Mouse (Mus musculus): ENCODE results near the gene Top3b. TPM values are rescaled to one million over a fixed set of nuclear protein-coding genes. Genes with fewer than 3 reads are reported as not detected.
"Not testable (repeated sequence)": the region's sequence is repeated elsewhere in the genome, so short reads cannot be mapped to it uniquely, and the experiment has no call there.

Gene Top3b
- 53.5 and 54.9 TPM in 2 replicates for polyA plus RNA-seq (2015; fragmentation: Nextera tagmentation; extraction: Ambion mirVana)

- H3K9ac ChIP-seq, result peak within 1 kb of the TSS; percentile 80
- H3K9me3 ChIP-seq, result no peaks in the 10 kb centered on the region
- peak within 1 kb of the TSS; percentile 96 for H3K27ac ChIP-seq
- H3K4me2 ChIP-seq, result peak within 1 kb of the TSS; percentile 64
- peak; percentile 97 for ATAC-seq (ENCODE audit: insufficient read depth, low FRiP score, low read depth)
- H3K4me1 ChIP-seq, result 0 out of 2 replicates have a peak, but pooled peaks cover 3% of the 10 kb centered on the region
- no peaks in the 10 kb centered on the region for H3K27me3 ChIP-seq (replicated peaks)
- WGBS, result under 1% methylated on average over 49 of the region's 49 CpGs
- H3K36me3 ChIP-seq, result peaks cover 2% of the 10 kb centered on the region; the same call in 1 of the 2 replicates
- peak within 1 kb of the TSS; percentile 72 for H3K4me3 ChIP-seq (replicated peaks)
These were observed at the start of gene Top3b, which contains the start of gene Vpreb1 for GRCm38 (mm10) chr16:16870617-16871331. Gene Top3b (plus strand): TSS chr16:16870736. Gene Vpreb1 (minus strand): TSS chr16:16870843.

GRCm38 (mm10) chr16:16825476-16825875 lies 45.1 kb upstream of the Top3b start:
- 53% methylated on average over 5 of the region's 5 CpGs for WGBS

GRCm38 (mm10) chr16:16826223-16826622 lies 44.3 kb upstream of the Top3b start:
- Histone ChIP-seq H3K4me2 (no peak overlapping the region), H3K4me1 (peaks cover 7% of the 10 kb centered on the region; the same call in 1 of the 2 replicates), H3K27ac (no peak overlapping the region), H3K9me3 (no peaks in the 10 kb centered on the region), H3K36me3 (no peaks in the 10 kb centered on the region), H3K27me3 (replicated peaks) (no peaks in the 10 kb centered on the region), H3K4me3 (replicated peaks) (no peak overlapping the region), H3K9ac (no peak overlapping the region)
- WGBS, result 97% methylated on average over 2 of the region's 2 CpGs
- no peak for ATAC-seq (ENCODE audit: insufficient read depth, low FRiP score, low read depth)

More at GRCm38 (mm10) chr16:16825476-16825875, 45.1 kb upstream of the Top3b start:
- Histone ChIP-seq H3K9ac (no peak overlapping the region), H3K4me2 (no peak overlapping the region), H3K4me1 (peaks cover 7% of the 10 kb centered on the region; the same call in 1 of the 2 replicates), H3K9me3 (no peaks in the 10 kb centered on the region), H3K36me3 (no peaks in the 10 kb centered on the region), H3K27me3 (replicated peaks) (no peaks in the 10 kb centered on the region), H3K4me3 (replicated peaks) (no peak overlapping the region), H3K27ac (no peak overlapping the region)
- ATAC-seq (ENCODE audit: insufficient read depth, low FRiP score, low read depth), result no peak

GRCm38 (mm10) chr16:16828757-16829615 lies 41.5 kb upstream of the Top3b start, which contains the start of gene Spag6l:
Gene Spag6l (minus strand): TSS chr16:16829456.
- H3K27ac ChIP-seq, result no peak within 1 kb of the TSS
- peak within 1 kb of the TSS; percentile 89 for H3K4me2 ChIP-seq
- H3K36me3 ChIP-seq, result no peaks in the 10 kb centered on the region
- H3K4me1 ChIP-seq, result peaks cover 7% of the 10 kb centered on the region; the same call in 1 of the 2 replicates
- no peaks in the 10 kb centered on the region for H3K9me3 ChIP-seq
- 0 out of 2 replicates have a peak within 1 kb of the TSS, but pooled peaks have one; percentile 19 for H3K9ac ChIP-seq
- 7% methylated on average over 33 of the region's 33 CpGs for WGBS
- ATAC-seq (ENCODE audit: insufficient read depth, low FRiP score, low read depth), result peak; percentile 73
- H3K4me3 ChIP-seq (replicated peaks), result peak within 1 kb of the TSS; percentile 45
- no peaks in the 10 kb centered on the region for H3K27me3 ChIP-seq (replicated peaks)

GRCm38 (mm10) chr16:16829671-16830070 lies 40.9 kb upstream of the Top3b start:
- no peak overlapping the region for H3K4me3 ChIP-seq (replicated peaks)
- no peak for ATAC-seq (ENCODE audit: insufficient read depth, low FRiP score, low read depth)
- no peak overlapping the region for H3K9ac ChIP-seq
- no peaks in the 10 kb centered on the region for H3K27me3 ChIP-seq (replicated peaks)
- H3K9me3 ChIP-seq, result no peaks in the 10 kb centered on the region
- H3K36me3 ChIP-seq, result no peaks in the 10 kb centered on the region
- peak overlapping the region; percentile 89 for H3K4me2 ChIP-seq
- 79% methylated on average over 3 of the region's 3 CpGs for WGBS
- no peak overlapping the region for H3K27ac ChIP-seq
- H3K4me1 ChIP-seq, result peaks cover 7% of the 10 kb centered on the region; the same call in 1 of the 2 replicates

GRCm38 (mm10) chr16:16849196-16849595 lies 21.3 kb upstream of the Top3b start:
- no peaks in the 10 kb centered on the region for H3K36me3 ChIP-seq
- ATAC-seq (ENCODE audit: insufficient read depth, low FRiP score, low read depth), result no peak

GRCm38 (mm10) chr16:16852411-16852810 lies 18.1 kb upstream of the Top3b start:
- H3K4me2 ChIP-seq, result no peak overlapping the region
- H3K36me3 ChIP-seq, result no peaks in the 10 kb centered on the region
- H3K4me3 ChIP-seq (replicated peaks), result no peak overlapping the region
- H3K9me3 ChIP-seq, result no peaks in the 10 kb centered on the region
- H3K27me3 ChIP-seq (replicated peaks), result no peaks in the 10 kb centered on the region
- WGBS, result 86% methylated on average over 3 of the region's 3 CpGs
- H3K9ac ChIP-seq, result no peak overlapping the region
- no peak for ATAC-seq (ENCODE audit: insufficient read depth, low FRiP score, low read depth)
- no peak overlapping the region for H3K27ac ChIP-seq
- no peaks in the 10 kb centered on the region for H3K4me1 ChIP-seq

More at GRCm38 (mm10) chr16:16849196-16849595, 21.3 kb upstream of the Top3b start:
- Histone ChIP-seq H3K9ac (no peak overlapping the region), H3K4me1 (no peaks in the 10 kb centered on the region), H3K9me3 (no peaks in the 10 kb centered on the region), H3K4me2 (no peak overlapping the region), H3K27ac (no peak overlapping the region), H3K4me3 (replicated peaks) (no peak overlapping the region), H3K27me3 (replicated peaks) (no peaks in the 10 kb centered on the region)

- H3K4me2 ChIP-seq, result no peak overlapping the region
- no peak overlapping the region for H3K9ac ChIP-seq
- H3K9me3 ChIP-seq, result no peaks in the 10 kb centered on the region
- ATAC-seq (ENCODE audit: insufficient read depth, low FRiP score, low read depth), result no peak
- H3K4me1 ChIP-seq, result no peaks in the 10 kb centered on the region
- H3K36me3 ChIP-seq, result no peaks in the 10 kb centered on the region
- H3K27ac ChIP-seq, result no peak overlapping the region
- 27% methylated on average over 6 of the region's 6 CpGs for WGBS
- H3K4me3 ChIP-seq (replicated peaks), result no peak overlapping the region
- H3K27me3 ChIP-seq (replicated peaks), result no peaks in the 10 kb centered on the region
These were observed 15.7 kb upstream of the Top3b start for GRCm38 (mm10) chr16:16854836-16855235.

GRCm38 (mm10) chr16:16855541-16855940 lies 15.0 kb upstream of the Top3b start:
- no peaks in the 10 kb centered on the region for H3K4me1 ChIP-seq
- H3K4me2 ChIP-seq, result no peak overlapping the region
- no peaks in the 10 kb centered on the region for H3K9me3 ChIP-seq
- H3K27me3 ChIP-seq (replicated peaks), result no peaks in the 10 kb centered on the region
- H3K9ac ChIP-seq, result no peak overlapping the region
- WGBS, result 93% methylated on average over 1 of the region's 1 CpGs
- H3K36me3 ChIP-seq, result no peaks in the 10 kb centered on the region
- no peak for ATAC-seq (ENCODE audit: insufficient read depth, low FRiP score, low read depth)
- no peak overlapping the region for H3K27ac ChIP-seq
- no peak overlapping the region for H3K4me3 ChIP-seq (replicated peaks)

- H3K27me3 ChIP-seq (replicated peaks); H3K36me3 ChIP-seq; H3K4me1 ChIP-seq; H3K9me3 ChIP-seq; H3K4me2 ChIP-seq; H3K27ac ChIP-seq; H3K9ac ChIP-seq; H3K4me3 ChIP-seq (replicated peaks); ATAC-seq (ENCODE audit: insufficient read depth, low FRiP score, low read depth): not testable (repeated sequence)
- 82% methylated on average over 9 of the region's 9 CpGs for WGBS
These were observed 14.5 kb upstream of the Top3b start for GRCm38 (mm10) chr16:16856054-16856453.

GRCm38 (mm10) chr16:16856731-16857476 lies 13.6 kb upstream of the Top3b start:
- H3K4me1 ChIP-seq, result no peaks in the 10 kb centered on the region
- no peaks in the 10 kb centered on the region for H3K27me3 ChIP-seq (replicated peaks)
- H3K4me2 ChIP-seq, result no peak overlapping the region
- no peak for ATAC-seq (ENCODE audit: insufficient read depth, low FRiP score, low read depth)
- H3K27ac ChIP-seq, result no peak overlapping the region
- no peak overlapping the region for H3K9ac ChIP-seq
- no peaks in the 10 kb centered on the region for H3K36me3 ChIP-seq
- 72% methylated on average over 13 of the region's 13 CpGs for WGBS
- no peaks in the 10 kb centered on the region for H3K9me3 ChIP-seq
- H3K4me3 ChIP-seq (replicated peaks), result no peak overlapping the region

Measured in stomach, embryonic 15.5 days (tissue).